Comparison of ENCODE assay signal across 20 mouse cellular contexts in the genomic region with DNA sequence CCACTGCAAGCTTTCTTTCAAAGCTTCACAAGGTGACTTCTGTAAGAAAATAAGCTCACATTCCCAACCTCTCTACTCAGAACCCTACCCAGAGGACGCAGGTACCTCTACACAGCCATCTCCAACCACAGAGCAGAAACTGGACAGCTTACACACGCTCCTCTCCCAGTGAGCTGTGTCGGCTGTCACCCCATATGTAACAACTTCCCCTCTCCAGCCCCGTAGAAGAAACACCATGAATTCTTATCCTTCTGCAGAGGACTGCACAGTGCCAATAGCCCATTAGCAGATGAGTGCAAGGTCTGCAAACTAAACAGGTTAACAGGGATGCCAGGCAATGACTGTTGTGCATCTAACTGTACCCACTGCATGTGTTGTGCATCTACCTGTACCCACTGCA. TPM values are rescaled to one million over a fixed set of nuclear protein-coding genes. Genes with fewer than 3 reads are reported as not detected.
DNase-seq lines count a peak whose midpoint lies in the region; ATAC-seq and TF ChIP-seq lines count a peak whose summit lies in the region.
"Had no signal": no experiment of that assay in that cellular context is flagged by ENCODE, and none has a peak within 500 bp of the region (broad histone marks: within the 10 kb centered on the region; RNA-seq: fewer than 3 reads in every experiment).

No protein-coding gene starts in this region.

- H3K27me3 ChIP-seq in thymus, adult 2 months (ENCODE audit: control insufficient read depth, insufficient read depth, low read length): no peaks in the 10 kb centered on the region
- H3K27me3 ChIP-seq in forebrain, embryonic 15.5 days: no peaks in the 10 kb centered on the region
- H3K27me3 ChIP-seq: limb, embryonic 12.5 days had no signal

- no peak for DNase-seq in gastrocnemius, adult 2 months
- DNase-seq in gastrocnemius, postnatal 10 days: no peak
- DNase-seq in thymus, adult 2 months: no peak
- no peak for DNase-seq in thymus, adult 18-20 months
- DNase-seq in cerebellum, postnatal 4 days (ENCODE audit: low spot score in 2 of 2): no peak
- DNase-seq in right cerebral cortex, postnatal 36 days (ENCODE audit: low spot score in 2 of 2): no peak
- DNase-seq: adrenal gland, postnatal 25 days; cerebellum, adult 8-10 months; kidney, adult 18-20 months; kidney, postnatal 10 days; lung, postnatal 10 days; right cerebral cortex, postnatal 25 days had no signal

- no peak overlapping the region for H3K9ac ChIP-seq in forebrain, embryonic 15.5 days (replicated peaks)
- H3K9ac ChIP-seq: hindbrain, embryonic 14.5 days; limb, embryonic 12.5 days; liver, embryonic 14.5 days had no signal

- peaks cover 19% of the 10 kb centered on the region for H3K4me1 ChIP-seq in thymus, adult 2 months (replicated peaks; ENCODE audit: control insufficient read depth, insufficient read depth, low read length)
- H3K4me1 ChIP-seq in forebrain, embryonic 15.5 days: peaks cover 38% of the 10 kb centered on the region

- peak; percentile 25; the same call in 1 of the 2 replicates for ATAC-seq in forebrain, embryonic 15.5 days (replicated peaks)
- no peak for ATAC-seq in erythroid progenitor cell, adult 5-6 weeks (replicated peaks; ENCODE audit: low FRiP score, poor library complexity, severe bottlenecking)

- no peak for TF ChIP-seq POLR2A in thymus, adult 2 months (IDR thresholded peaks at IDR 0.05; ENCODE audit: control insufficient read depth, extremely low read depth, insufficient read depth, low read length, poor library complexity)

- H3K36me3 ChIP-seq in thymus, adult 2 months (ENCODE audit: control insufficient read depth, insufficient read depth, low read length): no peaks in the 10 kb centered on the region
- no peaks in the 10 kb centered on the region for H3K36me3 ChIP-seq in forebrain, embryonic 15.5 days
- H3K36me3 ChIP-seq: limb, embryonic 12.5 days; midbrain, embryonic 10.5 days had no signal

- no peaks in the 10 kb centered on the region for H3K9me3 ChIP-seq in forebrain, embryonic 15.5 days
- H3K9me3 ChIP-seq: limb, embryonic 12.5 days; midbrain, embryonic 10.5 days had no signal

- H3K4me3 ChIP-seq in gastrocnemius, adult 2 months: no peak overlapping the region
- no peak overlapping the region for H3K4me3 ChIP-seq in thymus, adult 2 months (ENCODE audit: control insufficient read depth, insufficient read depth, low read length)
- no peak overlapping the region for H3K4me3 ChIP-seq in forebrain, embryonic 15.5 days
- H3K4me3 ChIP-seq: left cerebral cortex, adult 2 months; limb, embryonic 12.5 days; midbrain, embryonic 10.5 days had no signal

- 21% methylated on average over 4 of the region's 4 CpGs for WGBS in thymus, adult 2 months
- 10% methylated on average over 4 of the region's 4 CpGs for WGBS in forebrain, embryonic 15.5 days

- H3K27ac ChIP-seq in gastrocnemius, adult 2 months: peak overlapping the region; percentile 16; the same call in 1 of the 2 replicates
- peak overlapping the region; percentile 26; the same call in 1 of the 2 replicates for H3K27ac ChIP-seq in thymus, adult 2 months (ENCODE audit: control insufficient read depth, insufficient read depth, low read length)
- peak overlapping the region; percentile 59 for H3K27ac ChIP-seq in forebrain, embryonic 15.5 days (replicated peaks)
- H3K27ac ChIP-seq: hindbrain, embryonic 14.5 days; left cerebral cortex, adult 2 months; limb, embryonic 12.5 days; liver, embryonic 14.5 days; midbrain, embryonic 10.5 days; stomach, postnatal 0 days had no signal

- no peak overlapping the region for H3K4me2 ChIP-seq in forebrain, embryonic 15.5 days (replicated peaks)
- H3K4me2 ChIP-seq: hindbrain, embryonic 14.5 days; limb, embryonic 12.5 days had no signal

- no peak for TF ChIP-seq CTCF in gastrocnemius, adult 2 months (IDR thresholded peaks at IDR 0.05)
- no peak for TF ChIP-seq CTCF in thymus, adult 2 months (IDR thresholded peaks at IDR 0.05; ENCODE audit: borderline replicate concordance, control insufficient read depth, extremely low read depth, insufficient read depth, low read length, poor library complexity)

- intact Hi-C loops in gastrocnemius, adult 2 months (cut with DNase I): no loop called here

RNA-seq across cellular contexts. Expression of a gene that starts 23.5 kb away (rescaled TPM):
- 10 to 100 TPM; 12.8 to 14.8 TPM for total RNA-seq in gastrocnemius, adult 2 months (2021)
- 10 to 100 TPM; 22.0 to 27.4 TPM for total RNA-seq in gastrocnemius, postnatal 10 days (2021)
- 7.8 and 8.2 TPM in 2 replicates for polyA plus RNA-seq in thymus, adult 2 months (2012; rRNA removed)
- 19.7 and 21.5 TPM in 2 replicates for polyA plus RNA-seq in forebrain, embryonic 15.5 days (2015; fragmentation: Nextera tagmentation; extraction: Ambion mirVana)
- total RNA-seq in erythroid progenitor cell, adult 5-6 weeks (2015; ENCODE audit: low replicate concordance): 7.5 and 10.5 TPM in 2 replicates
- total RNA-seq in erythroid progenitor cell, adult 5-6 weeks (2017; ENCODE audit: low replicate concordance): 13.1 and 13.2 TPM in 2 replicates

RNA-seq across cellular contexts. Expression of a gene that starts 23.6 kb away (rescaled TPM):
- 100 to 1,000 TPM; 115 to 122 TPM for total RNA-seq in gastrocnemius, adult 2 months (2021)
- 100 to 1,000 TPM; 197 to 208 TPM for total RNA-seq in gastrocnemius, postnatal 10 days (2021)
- 113 and 129 TPM in 2 replicates for polyA plus RNA-seq in thymus, adult 2 months (2012; rRNA removed)
- polyA plus RNA-seq in forebrain, embryonic 15.5 days (2015; fragmentation: Nextera tagmentation; extraction: Ambion mirVana): 528 and 529 TPM in 2 replicates
- total RNA-seq in erythroid progenitor cell, adult 5-6 weeks (2015; ENCODE audit: low replicate concordance): 253 and 262 TPM in 2 replicates
- total RNA-seq in erythroid progenitor cell, adult 5-6 weeks (2017; ENCODE audit: low replicate concordance): 206 and 298 TPM in 2 replicates
